Mouse (Mus musculus) C2C12 (cell line): ENCODE measurements at regions not wholly inside any gene's neighbourhood (a gene's known extent, or its start where the extent isn't known, plus 50 kb on each side); places are given as distances from the start of the nearest gene placed in this dataset.
"Not testable (repeated sequence)": the region's sequence is repeated elsewhere in the genome, so short reads cannot be mapped to it uniquely, and the experiment has no call there.

Experiments
- H3K27me3 ChIP-seq: one replicate; pipeline ENCODE4 v1.6.1; 2011; ENCODE audit not compliant: control insufficient read depth, insufficient read depth, insufficient read length
- H3K36me3 ChIP-seq: one replicate; pipeline ENCODE4 v1.6.1; 2011; ENCODE audit not compliant: control insufficient read depth, insufficient read depth
- H3K4me3 ChIP-seq: one replicate; pipeline ENCODE4 v1.5.1; 2011; ENCODE audit warnings: mild to moderate bottlenecking, control low read depth; ENCODE audit not compliant: poor library complexity, insufficient read depth, severe bottlenecking
- H3K79me2 ChIP-seq: one replicate; pipeline ENCODE4 v1.6.1; 2011; ENCODE audit not compliant: control insufficient read depth, insufficient read depth
- H3K79me3 ChIP-seq: one replicate; pipeline ENCODE4 v1.6.1; 2011; ENCODE audit warnings: low read depth, control low read depth
- H3ac ChIP-seq: one replicate; pipeline ENCODE3; 2011; ENCODE audit warnings: low read depth; ENCODE audit not compliant: control insufficient read depth, insufficient read length
- CEBPB ChIP-seq: IDR thresholded peaks from one replicate; pipeline ENCODE4 v1.6.1; 2011; ENCODE audit warnings: low read depth, mild to moderate bottlenecking, control low read depth, moderate library complexity
- CTCF ChIP-seq: IDR thresholded peaks from one replicate; pipeline ENCODE4 v1.5.1; 2011; ENCODE audit not compliant: control insufficient read depth, insufficient read depth, insufficient read length
- FOSL1 ChIP-seq: IDR thresholded peaks from one replicate; pipeline ENCODE4 v1.8.0; 2011; ENCODE audit warnings: mild to moderate bottlenecking, low read length; ENCODE audit not compliant: poor library complexity, insufficient read depth, severe bottlenecking
- MAX ChIP-seq: IDR thresholded peaks from one replicate; pipeline ENCODE4 v1.6.1; 2011; ENCODE audit warnings: mild to moderate bottlenecking, control low read depth
- MYOD1 ChIP-seq: IDR thresholded peaks from one replicate; pipeline ENCODE4 v1.6.1; 2011; ENCODE audit warnings: low read depth; ENCODE audit not compliant: control insufficient read depth, insufficient read length
- MYOG ChIP-seq: IDR thresholded peaks from one replicate; pipeline ENCODE4 v1.6.1; 2011; ENCODE audit not compliant: control insufficient read depth, insufficient read length; ENCODE audit errors: extremely low read depth
- USF1 ChIP-seq: IDR thresholded peaks from one replicate; pipeline ENCODE4 v1.6.1; 2011; ENCODE audit warnings: low read depth, mild to moderate bottlenecking, control low read depth, moderate library complexity

DNA sequence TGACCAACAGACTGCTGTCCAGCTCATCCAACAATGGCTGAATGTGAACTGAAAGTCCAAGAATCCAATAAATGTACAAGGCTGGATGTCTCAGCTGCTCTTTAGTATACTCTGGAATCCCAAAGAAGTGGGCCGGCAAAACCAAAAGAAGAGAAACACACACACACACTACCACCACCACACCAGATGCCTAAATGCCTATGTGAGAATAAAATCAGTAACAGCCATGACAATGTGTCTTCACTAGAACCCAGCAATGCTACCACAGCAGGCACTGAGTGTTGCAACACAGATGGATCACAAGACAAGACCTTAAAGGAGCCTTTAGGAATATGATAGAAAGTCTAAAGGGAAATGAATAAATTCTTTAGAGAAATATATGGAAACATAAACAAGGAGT is 385.3 kb downstream of the Tox3 start:
- Histone ChIP-seq H3K27me3 (no peaks in the 10 kb centered on the region), H3K36me3 (no peaks in the 10 kb centered on the region), H3K4me3 (no peak overlapping the region), H3K79me3 (no peaks in the 10 kb centered on the region), H3ac (no peak overlapping the region), H3K79me2 (no peaks in the 10 kb centered on the region)
- no peak for TF ChIP-seq USF1
- no peak for TF ChIP-seq MAX
- TF ChIP-seq MYOD1 = no peak
- no peak for TF ChIP-seq CEBPB
- TF ChIP-seq MYOG = no peak
- TF ChIP-seq CTCF = no peak
- no peak for TF ChIP-seq FOSL1

DNA sequence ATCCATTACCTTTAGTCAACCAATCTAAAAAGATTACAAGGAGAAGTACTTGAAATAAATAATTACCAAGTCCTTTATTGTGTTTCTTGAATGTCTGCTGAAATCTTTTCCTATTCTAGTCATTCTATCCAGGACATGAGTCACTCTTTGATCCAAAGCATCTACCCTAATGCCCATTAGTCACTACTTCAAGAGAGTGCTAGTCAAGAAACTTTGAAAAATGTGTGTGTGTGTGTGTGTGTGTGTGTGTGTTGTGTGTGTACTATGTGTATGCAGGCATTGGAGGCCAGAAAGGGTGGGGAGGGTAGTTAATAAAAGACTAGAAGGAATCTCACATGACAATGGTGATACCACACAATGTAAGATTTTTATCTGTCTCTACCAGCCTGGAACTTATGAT is 390.7 kb downstream of the Tox3 start:
- Histone ChIP-seq H3K4me3 (no peak overlapping the region), H3K79me3 (no peaks in the 10 kb centered on the region), H3K79me2 (no peaks in the 10 kb centered on the region), H3K36me3 (no peaks in the 10 kb centered on the region), H3K27me3 (no peaks in the 10 kb centered on the region), H3ac (no peak overlapping the region)
- TF ChIP-seq MYOG (no peak), CEBPB (no peak), MYOD1 (no peak), MAX (no peak), FOSL1 (no peak), CTCF (no peak), USF1 (no peak)

DNA sequence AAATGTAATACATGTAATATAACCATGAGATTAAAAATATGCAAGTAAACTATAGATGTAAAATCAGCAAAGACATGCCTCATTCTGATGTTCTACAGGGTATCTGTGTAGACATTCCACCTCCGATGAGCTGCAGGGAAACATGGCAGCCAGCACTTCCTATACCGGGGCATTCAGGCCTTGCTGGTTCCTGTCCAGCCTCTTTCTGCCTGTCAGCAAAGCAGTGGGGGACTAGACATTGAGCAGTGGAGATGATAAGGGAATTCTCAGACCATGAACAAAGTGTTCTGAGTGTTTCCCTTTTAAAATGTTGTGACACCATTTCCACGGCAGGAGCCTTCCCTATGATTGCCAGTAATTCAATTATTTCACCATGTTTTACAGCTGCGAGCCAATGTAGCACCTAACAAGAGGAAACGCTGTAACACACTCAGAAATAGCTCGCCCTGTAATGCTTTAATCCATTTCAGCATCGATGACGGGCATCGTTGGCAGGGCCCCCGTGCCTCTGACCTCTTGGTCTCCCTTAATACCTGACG is 391.6 kb downstream of the Tox3 start:
- Histone ChIP-seq H3K79me2 (no peaks in the 10 kb centered on the region), H3K27me3 (no peaks in the 10 kb centered on the region), H3ac (no peak overlapping the region), H3K36me3 (no peaks in the 10 kb centered on the region), H3K4me3 (no peak overlapping the region), H3K79me3 (no peaks in the 10 kb centered on the region)
- TF ChIP-seq FOSL1 (no peak), CEBPB (no peak), MYOD1 (no peak), USF1 (no peak), CTCF (no peak), MYOG (no peak), MAX (no peak)

DNA sequence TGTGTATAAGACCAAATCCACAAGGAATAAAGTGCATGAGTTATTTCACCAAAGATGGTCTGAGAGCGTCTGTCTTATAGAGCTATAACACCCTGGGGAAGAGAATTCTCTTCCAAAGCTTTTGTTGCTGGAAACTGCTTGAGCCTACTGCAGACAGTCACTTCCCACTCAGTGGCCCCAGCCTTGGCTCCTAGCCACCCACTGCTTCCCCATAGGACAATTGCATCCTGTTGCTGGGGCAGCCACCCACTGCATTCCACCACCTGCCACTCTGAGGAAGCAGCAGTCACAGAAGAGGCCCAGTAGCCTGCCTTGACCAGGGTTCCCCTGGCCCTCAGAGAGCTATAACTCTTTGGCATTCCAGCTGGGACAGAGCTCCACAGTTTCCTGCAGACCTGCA is 409.3 kb downstream of the Tox3 start:
- no peaks in the 10 kb centered on the region for H3K79me3 ChIP-seq
- H3ac ChIP-seq = no peak overlapping the region
- no peak for TF ChIP-seq MYOD1
- H3K36me3 ChIP-seq = no peaks in the 10 kb centered on the region
- H3K79me2 ChIP-seq = no peaks in the 10 kb centered on the region
- H3K4me3 ChIP-seq = no peak overlapping the region
- no peaks in the 10 kb centered on the region for H3K27me3 ChIP-seq

DNA sequence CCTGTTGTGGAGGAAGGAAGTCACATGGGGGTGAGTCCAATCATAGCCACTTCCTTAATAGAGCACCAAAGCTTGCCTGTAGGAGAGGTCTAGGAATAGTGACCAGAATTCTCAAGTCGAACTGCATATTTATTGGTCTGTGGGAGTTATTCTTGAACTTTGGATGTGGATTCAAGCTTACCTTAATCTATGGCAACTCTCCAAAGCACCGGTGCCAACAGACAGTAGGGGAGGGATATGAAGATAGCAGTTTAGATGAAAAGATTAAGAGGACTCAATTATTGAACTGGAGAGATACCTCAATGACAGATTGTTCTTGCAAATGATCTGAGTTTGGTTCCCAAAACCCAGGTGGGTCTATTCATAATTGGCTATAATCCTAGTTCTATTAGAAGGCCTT is 413.6 kb downstream of the Tox3 start:
- TF ChIP-seq MAX = no peak
- TF ChIP-seq MYOD1 = no peak
- no peak for TF ChIP-seq MYOG
- TF ChIP-seq FOSL1 = no peak
- TF ChIP-seq CTCF = no peak
- no peak for TF ChIP-seq CEBPB
- no peak for TF ChIP-seq USF1
- H3K27me3 ChIP-seq = no peaks in the 10 kb centered on the region
- H3K36me3 ChIP-seq = no peaks in the 10 kb centered on the region
- no peak overlapping the region for H3K4me3 ChIP-seq
- H3ac ChIP-seq = no peak overlapping the region
- no peaks in the 10 kb centered on the region for H3K79me3 ChIP-seq
- H3K79me2 ChIP-seq = no peaks in the 10 kb centered on the region

DNA sequence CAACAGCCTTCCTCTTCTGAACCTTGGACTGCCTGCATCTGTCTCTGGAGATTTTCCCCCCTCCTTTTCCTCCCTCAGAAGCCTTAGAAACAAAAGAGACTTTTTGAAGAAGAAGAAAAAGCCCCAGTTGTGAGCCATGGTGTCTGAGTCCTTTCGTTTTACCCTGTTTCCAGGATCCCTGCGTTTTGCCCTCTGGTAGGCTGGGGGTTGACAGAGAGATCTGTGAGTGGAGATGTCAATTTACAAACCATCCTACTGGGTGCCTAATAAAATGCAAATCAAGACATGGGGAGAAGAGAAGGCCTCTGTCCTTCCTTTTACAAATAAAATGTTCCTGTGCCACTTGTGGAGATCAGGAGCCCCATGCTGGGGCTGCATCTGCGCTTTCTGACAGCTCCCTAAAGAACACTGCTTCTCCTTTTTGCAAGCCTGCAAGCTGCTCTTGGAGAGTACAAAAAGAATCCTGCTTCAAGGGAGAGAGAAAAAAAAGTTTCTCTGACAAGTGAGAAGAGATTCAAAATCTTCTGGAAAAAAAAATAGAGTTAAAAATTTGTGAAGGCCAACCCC is 421.4 kb downstream of the Tox3 start:
- Histone ChIP-seq H3ac (no peak overlapping the region), H3K79me3 (no peaks in the 10 kb centered on the region), H3K79me2 (no peaks in the 10 kb centered on the region), H3K4me3 (no peak overlapping the region), H3K36me3 (no peaks in the 10 kb centered on the region), H3K27me3 (no peaks in the 10 kb centered on the region)
- no peak for TF ChIP-seq CEBPB
- no peak for TF ChIP-seq USF1
- TF ChIP-seq FOSL1 = no peak
- TF ChIP-seq MYOG = no peak

DNA sequence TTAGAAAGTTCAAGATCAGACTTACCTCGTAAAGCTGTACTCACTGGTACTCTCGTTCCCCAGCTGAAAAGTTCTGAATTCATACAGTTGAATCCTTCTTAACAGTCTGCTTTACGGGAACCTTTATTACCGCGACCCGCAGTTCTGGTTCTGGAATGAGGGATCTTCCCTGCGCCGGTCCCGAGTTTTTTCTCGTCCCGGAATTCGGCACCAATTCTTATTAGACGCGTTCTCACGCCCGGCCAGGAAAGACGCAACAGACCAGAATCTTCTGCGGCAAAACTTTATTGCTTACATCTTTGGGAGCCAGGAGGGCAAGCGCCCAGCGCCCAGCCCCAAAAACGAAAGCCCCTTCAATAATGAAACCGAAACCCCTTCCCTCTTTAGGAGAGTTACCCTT is 423.4 kb downstream of the Tox3 start:
- not testable (repeated sequence) for H3K79me3 ChIP-seq, H3K4me3 ChIP-seq, H3ac ChIP-seq, H3K27me3 ChIP-seq, H3K36me3 ChIP-seq, H3K79me2 ChIP-seq
